Mouse (Mus musculus) hindbrain, embryonic 10.5 days (tissue): ENCODE measurements around the gene Cd52. TPM values are rescaled to one million over a fixed set of nuclear protein-coding genes. Genes with fewer than 3 reads are reported as not detected.
A peak's percentile ranks its signal among the peaks of the same experiment; 100 is the strongest.

Experiments used
- DNase-seq: peaks from one replicate; pipeline ENCODE4 v3.0.0-alpha.2; 2017; ENCODE audit warnings: low spot score
- H3K27ac ChIP-seq: fragments of 300-500 bp; sonication (generic); 2 replicates; pipeline ENCODE4 v1.5.1; 2016; ENCODE audit warnings: mild to moderate bottlenecking, moderate library complexity
- H3K27me3 ChIP-seq: fragments of 300-500 bp; sonication (generic); 2 replicates; pipeline ENCODE4 v1.6.1; 2016; ENCODE audit warnings: mild to moderate bottlenecking; ENCODE audit not compliant: poor library complexity, insufficient read depth, severe bottlenecking
- H3K36me3 ChIP-seq: fragments of 300-500 bp; sonication (generic); 2 replicates; pipeline ENCODE4 v1.6.1; 2016; ENCODE audit warnings: mild to moderate bottlenecking, moderate library complexity
- H3K4me1 ChIP-seq: fragments of 300-500 bp; sonication (generic); replicated peaks from 2 replicates; pipeline ENCODE4 v1.6.1; 2016; ENCODE audit warnings: mild to moderate bottlenecking
- H3K4me3 ChIP-seq: fragments of 300-500 bp; sonication (generic); 2 replicates; pipeline ENCODE4 v1.5.1; 2016; ENCODE audit warnings: mild to moderate bottlenecking, moderate library complexity
- H3K9me3 ChIP-seq: fragments of 300-500 bp; sonication (generic); 2 replicates; pipeline ENCODE4 v1.6.1; 2016; ENCODE audit warnings: mild to moderate bottlenecking, moderate library complexity
- WGBS: fragments of 180-500 bp; shearing (Covaris S2); methylation state at CpG from one replicate; pipeline ENCODE4 v1.1.7; 2016; 5-methylcytosine and 5-hydroxymethylcytosine counted together
- polyA plus RNA-seq: library from polyadenylated mRNA; unstranded; fragments of >200 nt; fragmentation: Nextera tagmentation; extraction: Ambion mirVana; gene quantifications from 2 replicates; pipeline ENCODE4 v1.2.1, GENCODE M21; 2016

The Cd52 gene
- polyA plus RNA-seq, 1 experiment from 2014 or later, result 5.5 TPM

DNA sequence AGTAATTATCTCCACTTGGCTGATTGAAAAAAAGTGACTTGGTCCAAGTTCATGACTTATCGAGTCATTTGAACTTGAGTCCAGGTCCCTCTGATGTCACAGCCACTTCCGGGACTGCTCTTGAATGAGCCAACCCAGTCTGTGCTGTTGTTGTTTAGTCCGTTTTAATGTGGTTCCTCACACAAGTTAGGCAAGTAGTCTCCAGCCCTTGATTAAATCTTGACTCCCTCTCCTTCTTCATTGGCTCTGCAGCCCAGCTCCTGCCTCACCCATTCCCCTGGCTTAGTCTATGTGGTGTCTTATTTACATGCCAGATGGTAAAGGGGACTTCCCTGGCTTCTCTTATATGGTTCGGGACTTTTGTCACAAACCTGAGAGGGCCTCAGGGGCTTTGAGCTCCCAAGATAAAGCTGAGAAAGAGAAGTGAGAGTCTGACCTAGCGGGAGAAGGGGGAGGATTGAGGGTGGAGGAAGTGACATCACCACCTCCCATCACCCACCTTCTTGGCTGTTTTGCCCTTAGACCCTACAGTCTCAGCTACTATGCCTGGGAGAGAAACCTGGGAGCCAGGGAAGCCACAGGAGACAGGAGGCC is 2.2 kb upstream of the Cd52 start:
- Histone ChIP-seq H3K4me3 (no peak overlapping the region), H3K36me3 (no peaks in the 10 kb centered on the region), H3K4me1 (0 out of 2 replicates have a peak, but pooled peaks cover 4% of the 10 kb centered on the region), H3K9me3 (no peaks in the 10 kb centered on the region), H3K27me3 (no peaks in the 10 kb centered on the region), H3K27ac (no peak overlapping the region)
- DNase-seq, result no peak
- 82% methylated on average over 5 of the region's 5 CpGs for WGBS

DNA sequence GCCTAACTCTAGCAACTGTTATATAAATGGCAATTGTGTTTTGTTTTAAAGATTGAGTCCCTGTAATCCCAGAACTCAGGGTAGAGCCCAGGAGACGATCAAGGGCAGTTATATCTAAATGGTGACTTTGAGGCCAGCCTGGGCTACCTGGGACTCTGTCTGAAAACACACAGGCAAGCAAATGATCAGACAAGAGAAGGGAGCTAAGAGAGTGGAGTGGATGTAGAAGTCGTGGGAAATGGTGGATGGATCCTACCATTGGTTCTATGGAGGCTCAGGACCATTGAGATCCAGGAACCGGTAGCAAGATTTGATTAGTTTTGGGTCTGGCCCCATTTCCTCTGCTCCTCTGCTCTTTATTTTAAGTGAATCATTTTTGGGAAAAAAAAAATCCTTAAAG is 1.2 kb upstream of the Cd52 start:
- Histone ChIP-seq H3K27ac (no peak overlapping the region), H3K9me3 (no peaks in the 10 kb centered on the region), H3K27me3 (no peaks in the 10 kb centered on the region), H3K4me3 (no peak overlapping the region), H3K4me1 (0 out of 2 replicates have a peak, but pooled peaks cover 4% of the 10 kb centered on the region), H3K36me3 (no peaks in the 10 kb centered on the region)
- DNase-seq, result no peak
- WGBS, result 89% methylated on average over 3 of the region's 3 CpGs

GRCm38 (mm10) chr4:134094004-134094564 is 798 bp downstream of the Cd52 start:
- H3K4me1 ChIP-seq, result 0 out of 2 replicates have a peak, but pooled peaks cover 4% of the 10 kb centered on the region
- H3K36me3 ChIP-seq, result no peaks in the 10 kb centered on the region
- WGBS, result 91% methylated on average over 7 of the region's 7 CpGs
- H3K27ac ChIP-seq, result no peak overlapping the region
- no peak overlapping the region for H3K4me3 ChIP-seq
- no peaks in the 10 kb centered on the region for H3K9me3 ChIP-seq
- no peaks in the 10 kb centered on the region for H3K27me3 ChIP-seq
- no peak for DNase-seq

GRCm38 (mm10) chr4:134092382-134093288 is 2.2 kb downstream of the Cd52 start:
- Histone ChIP-seq H3K9me3 (no peaks in the 10 kb centered on the region), H3K27me3 (no peaks in the 10 kb centered on the region), H3K36me3 (no peaks in the 10 kb centered on the region), H3K4me1 (0 out of 2 replicates have a peak, but pooled peaks cover 4% of the 10 kb centered on the region), H3K4me3 (no peak overlapping the region), H3K27ac (no peak overlapping the region)
- WGBS, result 69% methylated on average over 6 of the region's 6 CpGs
- peak; percentile 33 for DNase-seq

DNA sequence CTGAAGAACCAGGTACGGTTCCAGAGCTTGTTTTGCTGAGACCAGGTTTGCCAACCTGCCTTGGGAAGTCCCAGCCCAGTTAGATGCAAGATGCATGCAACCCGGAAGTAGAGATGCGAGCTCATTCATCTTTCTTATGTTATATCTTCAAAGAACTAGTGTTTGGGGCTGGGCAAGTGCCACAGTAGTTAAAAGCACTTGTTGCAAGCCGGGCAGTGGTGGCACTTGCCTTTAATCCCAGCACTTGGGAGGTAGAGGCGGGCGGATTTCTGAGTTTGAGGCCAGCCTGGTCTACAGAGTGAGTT is 3.7 kb downstream of the Cd52 start:
- Histone ChIP-seq H3K4me1 (no peaks in the 10 kb centered on the region), H3K27me3 (no peaks in the 10 kb centered on the region), H3K27ac (no peak overlapping the region), H3K4me3 (no peak overlapping the region), H3K9me3 (no peaks in the 10 kb centered on the region), H3K36me3 (no peaks in the 10 kb centered on the region)
- DNase-seq, result no peak
- WGBS, result 86% methylated on average over 6 of the region's 6 CpGs

- Histone ChIP-seq H3K36me3 (no peaks in the 10 kb centered on the region), H3K4me1 (no peaks in the 10 kb centered on the region), H3K27me3 (no peaks in the 10 kb centered on the region), H3K9me3 (no peaks in the 10 kb centered on the region), H3K4me3 (no peak overlapping the region), H3K27ac (no peak overlapping the region)
- 85% methylated on average over 16 of the region's 16 CpGs for whole genome bisulfite sequencing
- DNase-seq, result no peak
These were observed 4.2 kb downstream of the Cd52 start for GRCm38 (mm10) chr4:134090521-134091224.

DNA sequence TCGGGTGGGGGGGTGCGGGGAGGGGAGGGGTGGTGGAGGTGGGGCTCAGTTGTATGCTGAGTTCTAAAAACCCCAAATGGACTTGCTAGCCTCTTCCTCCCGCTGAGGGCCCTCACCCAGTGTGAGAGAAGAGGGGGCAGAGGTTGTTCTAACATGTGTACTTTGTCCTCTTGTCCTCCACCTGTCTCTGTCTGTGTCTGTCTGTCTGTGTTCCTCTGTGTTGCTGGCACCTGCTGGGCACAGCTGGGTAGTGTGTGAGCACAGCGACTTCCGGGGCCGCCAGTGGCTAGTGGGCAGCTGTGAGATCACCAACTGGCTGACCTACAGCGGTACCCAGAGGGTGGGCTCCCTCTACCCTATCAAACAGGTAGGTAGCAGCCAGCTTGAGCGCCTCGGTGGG is 5.9 kb downstream of the Cd52 start:
- no peak overlapping the region for H3K27ac ChIP-seq
- 76% methylated on average over 9 of the region's 9 CpGs for WGBS
- peaks cover 3% of the 10 kb centered on the region; the same call in 1 of the 2 replicates for H3K9me3 ChIP-seq
- no peaks in the 10 kb centered on the region for H3K36me3 ChIP-seq
- no peaks in the 10 kb centered on the region for H3K4me1 ChIP-seq
- DNase-seq, result no peak
- no peaks in the 10 kb centered on the region for H3K27me3 ChIP-seq
- no peak overlapping the region for H3K4me3 ChIP-seq

DNA sequence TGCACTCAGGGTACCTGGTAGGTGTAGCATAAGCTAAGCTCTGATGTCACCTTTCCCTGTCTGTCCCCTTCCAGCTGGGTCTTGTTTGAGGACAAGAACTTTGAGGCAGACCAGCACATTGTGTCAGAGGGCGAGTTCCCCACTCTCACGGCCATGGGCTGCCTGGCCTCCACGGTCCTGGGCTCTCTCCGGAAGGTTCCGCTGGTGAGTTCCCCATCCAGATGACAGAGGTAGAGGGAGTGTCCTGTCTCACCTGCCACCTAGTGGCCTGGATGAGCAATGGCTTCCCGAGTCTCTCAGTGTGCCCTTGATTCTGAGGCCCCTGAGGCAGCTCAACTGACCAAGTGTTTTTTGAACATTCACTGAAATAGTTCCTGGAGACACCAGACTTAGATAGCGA is 7.5 kb downstream of the Cd52 start:
- peak; percentile 48 for DNase-seq
- H3K27me3 ChIP-seq, result 0 out of 2 replicates have a peak, but pooled peaks cover 7% of the 10 kb centered on the region
- no peak overlapping the region for H3K4me3 ChIP-seq
- H3K36me3 ChIP-seq, result no peaks in the 10 kb centered on the region
- 53% methylated on average over 7 of the region's 7 CpGs for WGBS
- H3K4me1 ChIP-seq, result peaks cover 3% of the 10 kb centered on the region
- peaks cover 3% of the 10 kb centered on the region; the same call in 1 of the 2 replicates for H3K9me3 ChIP-seq
- no peak overlapping the region for H3K27ac ChIP-seq

DNA sequence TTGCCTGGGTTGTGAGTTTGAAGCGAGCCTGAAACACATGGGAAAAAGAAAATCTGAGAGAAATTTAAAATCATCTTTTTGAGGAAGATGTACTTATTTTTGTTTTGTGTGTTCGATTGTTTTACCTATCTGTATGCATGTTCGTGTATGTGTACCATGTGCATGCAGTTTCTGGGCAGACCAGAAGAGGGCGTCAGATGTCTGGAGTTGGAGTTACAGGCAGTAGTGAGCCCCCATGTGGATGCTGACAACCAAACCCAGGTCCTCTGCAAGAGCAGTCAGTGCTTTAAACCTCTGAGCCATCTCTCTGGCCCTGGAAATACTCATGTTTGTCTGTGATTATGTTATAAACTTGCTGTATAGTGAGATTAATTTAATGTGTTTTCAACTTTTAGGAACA is 9.9 kb downstream of the Cd52 start:
- Histone ChIP-seq H3K4me3 (no peak overlapping the region), H3K4me1 (peaks cover 17% of the 10 kb centered on the region), H3K9me3 (peaks cover 3% of the 10 kb centered on the region; the same call in 1 of the 2 replicates), H3K27me3 (peaks cover 31% of the 10 kb centered on the region), H3K36me3 (no peaks in the 10 kb centered on the region), H3K27ac (no peak overlapping the region)
- WGBS, result 86% methylated on average over 4 of the region's 4 CpGs
- DNase-seq, result no peak

GRCm38 (mm10) chr4:134082460-134082859 is 12.4 kb downstream of the Cd52 start:
- Histone ChIP-seq H3K36me3 (no peaks in the 10 kb centered on the region), H3K9me3 (peaks cover 3% of the 10 kb centered on the region; the same call in 1 of the 2 replicates), H3K27me3 (peaks cover 32% of the 10 kb centered on the region), H3K4me3 (peak overlapping the region; percentile 55), H3K27ac (peak overlapping the region; percentile 37; the same call in 1 of the 2 replicates), H3K4me1 (peaks cover 26% of the 10 kb centered on the region)
- DNase-seq, result no peak
- 14% methylated on average over 7 of the region's 7 CpGs for WGBS

GRCm38 (mm10) chr4:134081730-134082386 is 13.0 kb downstream of the Cd52 start:
- WGBS, result under 1% methylated on average over 41 of the region's 41 CpGs
- Histone ChIP-seq H3K27me3 (peaks cover 32% of the 10 kb centered on the region), H3K4me1 (peaks cover 26% of the 10 kb centered on the region), H3K27ac (peak overlapping the region; percentile 37), H3K36me3 (no peaks in the 10 kb centered on the region), H3K4me3 (peak overlapping the region; percentile 55), H3K9me3 (peaks cover 3% of the 10 kb centered on the region; the same call in 1 of the 2 replicates)
- peak; percentile 78 for DNase-seq

GRCm38 (mm10) chr4:134080674-134081073 is 14.2 kb downstream of the Cd52 start:
- DNase-seq, result no peak
- H3K27me3 ChIP-seq, result peaks cover 32% of the 10 kb centered on the region
- H3K27ac ChIP-seq, result no peak overlapping the region
- H3K4me3 ChIP-seq, result no peak overlapping the region
- H3K36me3 ChIP-seq, result no peaks in the 10 kb centered on the region
- 83% methylated on average over 4 of the region's 4 CpGs for WGBS
- H3K4me1 ChIP-seq, result peaks cover 26% of the 10 kb centered on the region
- H3K9me3 ChIP-seq, result peaks cover 3% of the 10 kb centered on the region; the same call in 1 of the 2 replicates
